Comparison of ENCODE assay signal across 22 mouse cellular contexts in genomic region chr3:58833442-58834160, GRCm38 (mm10). TPM values are rescaled to one million over a fixed set of nuclear protein-coding genes. Genes with fewer than 3 reads are reported as not detected.
DNase-seq lines count a peak whose midpoint lies in the region; ATAC-seq and TF ChIP-seq lines count a peak whose summit lies in the region.
"Had no signal": no experiment of that assay in that cellular context is flagged by ENCODE, and none has a peak within 500 bp of the region (broad histone marks: within the 10 kb centered on the region; RNA-seq: fewer than 3 reads in every experiment).

No protein-coding gene starts in this region.

- no peak overlapping the region for H3K4me3 ChIP-seq in hindbrain, postnatal 0 days (ENCODE audit: low read length)
- H3K4me3 ChIP-seq in hindbrain, embryonic 13.5 days: no peak overlapping the region
- H3K4me3 ChIP-seq: kidney, embryonic 15.5 days; limb, embryonic 15.5 days; midbrain, embryonic 10.5 days; myocyte had no signal

- H3K4me1 ChIP-seq in hindbrain, postnatal 0 days (ENCODE audit: insufficient read depth, low read length): no peaks in the 10 kb centered on the region
- H3K4me1 ChIP-seq in hindbrain, embryonic 13.5 days (replicated peaks): peaks cover 5% of the 10 kb centered on the region
- H3K4me1 ChIP-seq: kidney, embryonic 15.5 days; limb, embryonic 15.5 days; midbrain, embryonic 10.5 days had no signal

- ATAC-seq in hindbrain, postnatal 0 days: 0 out of 2 replicates have a peak, but pooled peaks have one; percentile 48
- no peak for ATAC-seq in hindbrain, embryonic 13.5 days (ENCODE audit: low FRiP score)
- no peak for ATAC-seq in megakaryocyte-erythroid progenitor cell, adult 5-6 weeks (replicated peaks; ENCODE audit: low FRiP score, low TSS enrichment, poor library complexity, severe bottlenecking)

- 61% methylated on average over 5 of the region's 5 CpGs for WGBS in hindbrain, postnatal 0 days
- 82% methylated on average over 5 of the region's 5 CpGs for WGBS in hindbrain, embryonic 13.5 days

- no peak for TF ChIP-seq POLR2A in brain, embryonic 14.5 days (IDR thresholded peaks at IDR 0.05; ENCODE audit: borderline replicate concordance, extremely low read depth, insufficient read depth, insufficient read length, poor library complexity, severe bottlenecking)

- no peak for TF ChIP-seq CTCF in hindbrain, postnatal 0 days (IDR thresholded peaks at IDR 0.05; ENCODE audit: low read depth)
- no peak for TF ChIP-seq CTCF in brain, embryonic 14.5 days (IDR thresholded peaks at IDR 0.05; ENCODE audit: borderline replicate concordance, extremely low read depth, insufficient read depth, insufficient read length)

- H3K27me3 ChIP-seq in hindbrain, postnatal 0 days (ENCODE audit: insufficient read depth, low read length): no peaks in the 10 kb centered on the region
- peaks cover 9% of the 10 kb centered on the region; the same call in 1 of the 2 replicates for H3K27me3 ChIP-seq in hindbrain, embryonic 13.5 days
- H3K27me3 ChIP-seq: kidney, embryonic 15.5 days; limb, embryonic 15.5 days had no signal

- H3K4me2 ChIP-seq in hindbrain, postnatal 0 days (ENCODE audit: low read depth, low read length): no peak overlapping the region
- no peak overlapping the region for H3K4me2 ChIP-seq in hindbrain, embryonic 13.5 days
- H3K4me2 ChIP-seq: kidney, embryonic 15.5 days; limb, embryonic 15.5 days had no signal

- no peaks in the 10 kb centered on the region for H3K36me3 ChIP-seq in hindbrain, postnatal 0 days (ENCODE audit: insufficient read depth, low read length)
- no peaks in the 10 kb centered on the region for H3K36me3 ChIP-seq in hindbrain, embryonic 13.5 days
- H3K36me3 ChIP-seq: kidney, embryonic 15.5 days; limb, embryonic 15.5 days; midbrain, embryonic 10.5 days had no signal

- no peak overlapping the region for H3K9ac ChIP-seq in hindbrain, postnatal 0 days (replicated peaks; ENCODE audit: low read length)
- H3K9ac ChIP-seq in hindbrain, embryonic 13.5 days: no peak overlapping the region
- H3K9ac ChIP-seq: kidney, embryonic 15.5 days; limb, embryonic 15.5 days had no signal

- no peak overlapping the region for H3K27ac ChIP-seq in hindbrain, postnatal 0 days
- H3K27ac ChIP-seq in hindbrain, embryonic 13.5 days: no peak overlapping the region
- H3K27ac ChIP-seq: kidney, embryonic 15.5 days; limb, embryonic 15.5 days; midbrain, embryonic 10.5 days had no signal

- H3K9me3 ChIP-seq in hindbrain, postnatal 0 days (ENCODE audit: low read length): no peaks in the 10 kb centered on the region
- no peaks in the 10 kb centered on the region for H3K9me3 ChIP-seq in hindbrain, embryonic 13.5 days
- H3K9me3 ChIP-seq: kidney, embryonic 15.5 days; limb, embryonic 15.5 days; midbrain, embryonic 10.5 days had no signal

- peak; percentile 30 for DNase-seq in hindbrain, postnatal 0 days (ENCODE audit: low spot score)
- peak; percentile 87 for DNase-seq in brain, adult 2 months (ENCODE audit: low read depth, low spot score)
- peak; percentile 63 for DNase-seq in brain, embryonic 14.5 days (ENCODE audit: low read depth)
- peak; percentile 81 to 84 for DNase-seq in cerebellum, postnatal 10 days
- DNase-seq in heart, adult 18-20 months: no peak
- DNase-seq: lung, adult 18-20 months; retina, postnatal 1 day; right cerebral cortex, postnatal 4 days; thymus, postnatal 4 days had no signal

RNA-seq across cellular contexts. Expression of gene Mindy4b-ps, which starts 11.5 kb away (rescaled TPM):
- total RNA-seq in hindbrain, postnatal 0 days (2014; rRNA removed): not detected in 2 replicates
- 0.09 TPM in 1 of 2 replicates, not detected in the other for polyA plus RNA-seq in hindbrain, postnatal 0 days (2015; fragmentation: Nextera tagmentation; extraction: Ambion mirVana)
- polyA plus RNA-seq in hindbrain, embryonic 13.5 days (2015; fragmentation: Nextera tagmentation; extraction: Ambion mirVana): not detected in 2 replicates
- polyA plus RNA-seq in brain, embryonic 14.5 days (2012; rRNA removed): 0.08 and 0.11 TPM in 2 replicates
- not detected in 2 replicates for total RNA-seq in megakaryocyte-erythroid progenitor cell, adult 5-6 weeks (2014; fragmentation: Nextera tagmentation)
- total RNA-seq in megakaryocyte-erythroid progenitor cell, adult 5-6 weeks (2017): not detected in 2 replicates
- total RNA-seq in heart, adult 18-20 months (2021): under 1 TPM; 0.23 to 0.40 TPM
- total RNA-seq: adrenal gland, postnatal 36 days; ES-E14; hematopoietic stem cell, adult 5-6 weeks had no signal
- polyA plus RNA-seq: gonadal fat pad, adult 2 months; intestine, embryonic 14.5 days; kidney, embryonic 15.5 days; limb, embryonic 15.5 days; midbrain, embryonic 10.5 days; myocyte; testis, adult 2 months had no signal

RNA-seq across cellular contexts. Expression of gene Clrn1, which starts 51.5 kb away (rescaled TPM):
- 3.3 and 7.1 TPM in 2 replicates for total RNA-seq in hindbrain, postnatal 0 days (2014; rRNA removed)
- polyA plus RNA-seq in hindbrain, postnatal 0 days (2015; fragmentation: Nextera tagmentation; extraction: Ambion mirVana): 3.7 TPM in 2 replicates
- polyA plus RNA-seq in hindbrain, embryonic 13.5 days (2015; fragmentation: Nextera tagmentation; extraction: Ambion mirVana): 3.2 and 4.7 TPM in 2 replicates
- polyA plus RNA-seq in brain, embryonic 14.5 days (2012; rRNA removed): 0.74 and 0.85 TPM in 2 replicates
- not detected in 2 replicates for total RNA-seq in megakaryocyte-erythroid progenitor cell, adult 5-6 weeks (2014; fragmentation: Nextera tagmentation)
- total RNA-seq in megakaryocyte-erythroid progenitor cell, adult 5-6 weeks (2017): not detected in 2 replicates
- not detected for total RNA-seq in heart, adult 18-20 months (2021)
- total RNA-seq: adrenal gland, postnatal 36 days; hematopoietic stem cell, adult 5-6 weeks had no signal
- polyA plus RNA-seq: heart, embryonic 14.5 days; intestine, embryonic 14.5 days; myocyte; testis, adult 2 months had no signal

Comparison
In these comparisons a context has a peak if more than half of its experiments do, and no peak if none do; other contexts are left out.
1. DNase-seq: peak in hindbrain, postnatal 0 days (single experiment), brain, adult 2 months (single experiment), brain, embryonic 14.5 days (single experiment) and cerebellum, postnatal 10 days (2 of 2); none in heart, adult 18-20 months (0 of 2).